Mouse (Mus musculus): ENCODE measurements around the gene Lpp.
"Not testable (repeated sequence)": the region's sequence is repeated elsewhere in the genome, so short reads cannot be mapped to it uniquely, and the experiment has no call there.

Lpp gene

DNA sequence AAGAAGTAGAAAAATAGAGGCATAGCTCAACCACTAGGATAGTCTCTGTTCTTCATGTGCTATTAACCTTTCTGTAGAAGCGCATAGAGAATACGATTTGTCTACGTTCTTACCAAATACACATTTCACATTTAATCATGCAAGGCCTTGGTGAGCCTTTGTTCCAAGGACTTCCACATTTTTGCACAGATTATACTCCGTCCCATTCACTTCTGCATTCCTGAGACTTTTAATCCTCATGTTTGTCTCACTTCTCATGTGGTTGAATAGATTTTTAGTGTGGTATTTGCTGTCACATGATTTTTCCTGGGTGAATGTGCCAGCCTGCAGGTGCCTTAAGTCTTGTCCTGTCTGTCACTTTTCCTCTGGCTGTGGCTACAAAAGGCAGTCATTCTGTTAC, 586.1 kb downstream of the Lpp start:
- no peak for DNase-seq (ENCODE audit: low spot score in 2 of 2)

GRCm38 (mm10) chr16:24982828-24983227, 589.5 kb downstream of the Lpp start:
- DNase-seq (ENCODE audit: low spot score in 2 of 2) = no peak

- no peak for DNase-seq (ENCODE audit: low spot score in 2 of 2)
Observed at GRCm38 (mm10) chr16:24990331-24990730, 597.0 kb downstream of the Lpp start.

DNA sequence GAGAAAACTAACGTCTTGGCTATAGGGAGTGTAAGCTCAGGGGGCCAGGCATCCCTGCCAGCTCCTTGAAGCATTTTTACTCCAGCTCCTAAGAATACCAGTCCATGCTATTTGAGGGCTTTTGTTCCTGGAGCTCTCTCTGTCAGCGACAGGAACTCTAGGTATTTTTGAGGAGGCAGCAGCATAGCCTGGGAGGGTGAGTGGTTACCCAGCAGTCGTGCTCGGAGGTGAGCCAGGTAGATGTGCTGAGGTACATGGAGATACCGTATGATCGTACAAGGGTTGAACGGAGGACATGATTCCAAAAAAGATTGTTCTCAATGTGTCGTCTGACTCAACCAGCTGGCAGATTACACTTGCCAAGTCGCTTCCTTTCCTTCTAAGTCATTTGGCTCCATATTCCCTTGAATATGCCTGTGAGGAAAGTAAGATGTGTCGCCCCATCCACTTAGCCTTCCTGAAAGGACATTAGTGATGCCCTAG, 597.8 kb downstream of the Lpp start:
- peak; percentile 36 to 56 for DNase-seq (ENCODE audit: low spot score in 2 of 2)

DNA sequence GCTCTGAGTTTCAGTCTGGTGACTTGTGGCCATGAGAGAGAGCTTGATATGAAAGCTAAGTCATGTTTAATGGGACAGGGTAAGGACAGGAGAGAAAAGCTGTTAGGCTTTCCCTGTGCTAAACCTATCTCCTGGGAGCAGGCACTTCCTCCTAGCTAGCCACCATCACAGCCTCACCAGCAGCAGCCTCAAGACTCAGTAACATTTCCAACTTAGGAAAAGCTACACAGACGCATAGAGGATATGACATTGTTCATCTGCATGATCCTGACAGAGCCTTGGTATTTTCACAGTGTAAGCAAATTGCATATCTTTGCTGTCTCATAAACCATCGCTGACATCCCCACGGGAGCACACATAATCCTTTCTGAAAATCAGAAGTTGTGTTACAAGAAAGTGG, 598.7 kb downstream of the Lpp start:
- DNase-seq (ENCODE audit: low spot score in 2 of 2) = no peak

DNA sequence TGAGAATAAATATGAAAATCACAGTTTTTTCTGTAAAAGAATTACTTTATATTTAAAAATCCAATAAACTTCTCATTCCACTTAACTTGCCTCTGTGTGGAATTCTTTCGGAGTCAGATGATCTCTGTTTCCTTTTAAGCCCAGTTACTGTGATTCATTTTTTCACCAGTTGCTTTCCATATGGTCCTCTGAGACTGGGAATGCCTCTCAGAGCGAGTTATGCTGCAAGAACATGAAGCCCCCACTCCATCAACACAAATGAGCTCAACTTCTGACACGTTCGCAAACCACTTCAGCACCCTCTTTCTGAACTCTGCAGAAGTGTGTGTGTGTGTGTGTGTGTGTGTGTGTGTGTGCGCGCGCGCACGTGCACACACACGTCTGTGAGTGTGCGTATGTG, 599.2 kb downstream of the Lpp start:
- DNase-seq (ENCODE audit: low spot score in 2 of 2) = no peak

DNA sequence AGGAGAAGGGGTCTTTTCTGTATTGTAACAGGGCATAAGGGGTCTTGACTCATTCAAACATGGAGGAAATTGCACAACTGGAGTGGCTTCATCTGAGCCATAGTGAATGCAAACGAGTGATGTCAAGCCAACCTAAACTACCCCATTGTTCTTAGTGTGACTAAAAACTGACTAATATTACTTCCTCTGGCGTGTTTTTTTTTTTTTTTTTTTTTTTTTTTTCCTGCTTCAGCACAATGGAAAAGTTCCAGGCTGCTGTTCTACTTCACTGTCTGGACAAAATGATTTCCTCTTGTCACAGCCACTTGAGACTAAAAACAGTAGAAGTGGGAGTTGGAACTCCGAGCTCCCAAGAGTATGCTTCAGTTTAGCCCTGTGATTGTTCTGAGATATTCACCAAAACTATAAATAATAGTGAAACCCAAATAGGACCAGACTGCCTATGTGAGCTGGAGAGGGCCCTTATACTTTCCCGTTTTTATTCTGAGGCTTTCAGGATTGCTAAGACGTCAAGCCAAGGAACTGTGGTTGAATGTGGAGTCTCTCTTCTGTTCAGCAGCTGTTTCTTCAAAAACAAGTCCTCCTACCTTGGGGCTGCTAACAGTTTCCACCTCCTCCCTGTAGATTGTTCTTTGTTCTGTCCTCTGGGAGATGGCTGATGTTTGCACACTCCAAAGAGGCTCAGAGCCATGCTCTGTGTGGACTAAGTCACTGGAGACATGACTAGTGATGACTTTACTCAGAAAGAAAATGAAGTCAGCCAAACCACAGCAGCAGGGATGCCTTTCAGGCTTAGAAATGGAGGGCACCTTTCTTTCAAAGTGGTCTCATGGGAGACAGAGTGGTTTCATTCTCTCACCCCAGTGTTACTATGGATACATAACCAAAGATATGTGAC, 617.9 kb downstream of the Lpp start:
- DNase-seq (ENCODE audit: low spot score in 2 of 2) = no peak

DNA sequence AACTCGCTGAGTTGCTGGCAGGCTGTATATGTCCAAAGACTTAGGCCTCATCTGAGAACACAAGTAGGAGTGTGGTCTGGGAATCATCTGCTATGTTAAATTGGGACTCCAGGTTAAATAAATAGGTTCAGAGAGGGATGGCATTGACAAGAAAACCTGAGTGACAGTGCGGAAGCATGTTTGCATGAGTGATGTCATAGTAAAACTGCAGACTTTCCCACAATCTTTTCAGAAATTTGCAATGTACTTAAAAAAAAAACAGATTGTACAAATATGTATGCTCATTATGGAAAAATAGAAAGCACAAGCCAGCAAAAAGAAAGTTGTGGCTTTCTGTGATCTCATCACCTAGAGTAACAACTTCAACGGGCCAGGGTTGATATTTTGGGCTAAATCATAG, 619.6 kb downstream of the Lpp start:
- DNase-seq (ENCODE audit: low spot score in 2 of 2) = no peak

- DNase-seq (ENCODE audit: low spot score in 2 of 2) = peak; percentile 79 to 82
Observed at GRCm38 (mm10) chr16:25016261-25016836, 623.0 kb downstream of the Lpp start.

- no peak for DNase-seq (ENCODE audit: low spot score in 2 of 2)
Observed at GRCm38 (mm10) chr16:25017046-25017445, 623.7 kb downstream of the Lpp start.

DNA sequence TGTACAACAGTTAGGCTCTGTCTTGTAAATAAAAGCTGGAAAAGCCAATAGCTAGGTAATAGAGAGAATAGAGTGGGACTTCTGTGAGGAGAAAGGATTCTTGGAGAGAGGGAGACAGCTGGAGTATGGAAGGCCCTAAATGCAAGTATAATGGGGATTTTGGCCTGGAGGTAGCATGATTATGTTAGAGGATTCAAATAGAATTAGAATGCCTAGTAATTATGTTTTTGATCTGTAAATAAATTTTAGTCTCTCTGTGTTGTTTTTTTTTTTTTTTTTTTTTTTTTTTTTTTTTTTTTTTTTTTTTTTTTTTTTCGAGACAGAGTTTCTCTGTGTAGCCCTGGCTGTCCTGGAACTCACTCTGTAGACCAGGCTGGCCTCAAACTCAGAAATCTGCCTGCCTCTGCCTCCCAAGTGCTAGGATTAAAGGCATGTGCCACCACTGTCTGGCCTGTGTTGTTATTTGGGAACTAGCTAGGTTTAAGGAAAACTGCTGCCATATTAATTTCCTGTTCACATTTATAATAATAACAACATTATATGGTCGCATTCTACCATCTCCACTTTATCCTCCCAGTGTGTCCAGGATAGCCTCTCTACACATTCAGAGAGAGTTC, 628.5 kb downstream of the Lpp start:
- DNase-seq (ENCODE audit: low spot score in 2 of 2) = not testable (repeated sequence)

GRCm38 (mm10) chr16:25024591-25024990, 631.3 kb downstream of the Lpp start:
- DNase-seq (ENCODE audit: low spot score in 2 of 2) = no peak

GRCm38 (mm10) chr16:25026191-25026590, 632.9 kb downstream of the Lpp start:
- no peak for DNase-seq (ENCODE audit: low spot score in 2 of 2)

DNA sequence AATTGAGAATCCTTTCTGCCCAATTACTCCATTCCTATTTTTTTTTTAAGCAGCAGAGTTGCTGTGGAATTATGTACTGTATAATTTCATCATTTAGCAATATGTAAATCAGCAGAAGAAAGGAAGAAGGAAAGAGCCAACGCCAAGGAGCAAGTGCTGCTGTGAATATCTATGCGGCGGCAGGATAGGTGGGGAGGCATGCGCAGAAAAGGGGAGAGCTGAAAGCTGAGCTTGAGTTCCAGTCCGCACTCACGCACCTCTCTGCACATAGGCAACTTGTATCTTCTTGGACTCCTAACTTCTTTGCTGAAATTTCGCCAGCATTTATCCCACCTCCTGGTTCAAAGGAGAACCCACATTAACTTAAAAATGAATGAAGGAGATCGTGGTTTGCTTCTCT, 636.2 kb downstream of the Lpp start:
- DNase-seq (ENCODE audit: low spot score in 2 of 2) = no peak

DNA sequence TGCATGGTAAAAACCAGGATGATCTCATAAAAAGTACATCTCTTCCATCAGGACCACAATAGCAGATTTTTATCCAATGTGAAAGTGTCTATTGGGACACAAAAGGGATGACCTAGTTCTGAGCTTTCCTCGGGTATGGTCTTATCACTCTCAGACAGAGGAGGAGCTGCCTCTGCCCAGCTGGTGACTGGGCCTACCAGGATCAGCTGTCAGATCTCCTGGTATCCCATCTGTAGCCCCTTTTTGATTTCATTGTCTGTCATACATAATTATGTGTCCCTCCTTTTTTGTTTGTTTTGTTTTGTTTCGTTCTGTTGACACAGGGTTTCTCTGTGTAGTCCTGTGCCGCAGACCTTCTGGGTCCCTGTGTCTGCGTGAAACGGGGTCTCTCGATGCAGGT, 644.1 kb downstream of the Lpp start:
- DNase-seq (ENCODE audit: low spot score in 2 of 2) = no peak

- DNase-seq (ENCODE audit: low spot score in 2 of 2) = no peak
Observed at GRCm38 (mm10) chr16:25038529-25038928, 645.2 kb downstream of the Lpp start.

GRCm38 (mm10) chr16:25039904-25040303, 646.6 kb downstream of the Lpp start:
- DNase-seq (ENCODE audit: low spot score in 2 of 2) = peak; percentile 62 to 79

GRCm38 (mm10) chr16:25041165-25041564, 647.9 kb downstream of the Lpp start:
- no peak for DNase-seq (ENCODE audit: low spot score in 2 of 2)

GRCm38 (mm10) chr16:25041855-25042529, 648.7 kb downstream of the Lpp start:
- peak; percentile 31 to 53 for DNase-seq (ENCODE audit: low spot score in 2 of 2)

Data from right cerebral cortex, postnatal 36 days (tissue).